Mouse (Mus musculus) kidney, embryonic 15.5 days (tissue): Measurements from ENCODE around the gene Slc25a39. TPM values are rescaled to one million over a fixed set of nuclear protein-coding genes. Genes with fewer than 3 reads are reported as not detected.
"Not testable (repeated sequence)": the region's sequence is repeated elsewhere in the genome, so short reads cannot be mapped to it uniquely, and the experiment has no call there.

Experiments
- ATAC-seq: fragments of 200-750 bp; cut with Nextera tagmentation; replicated peaks from 2 replicates; pipeline ENCODE4 v1.8.0; 2017; ENCODE audit warnings: moderate TSS enrichment; ENCODE audit not compliant: low FRiP score
- H3K27ac ChIP-seq: fragments of 300-500 bp; sonication (generic); 2 replicates; pipeline ENCODE4 v1.5.1; 2015; ENCODE audit warnings: mild to moderate bottlenecking, inconsistent platforms
- H3K27me3 ChIP-seq: fragments of 300-500 bp; sonication (generic); 2 replicates; pipeline ENCODE4 v1.6.1; 2015; ENCODE audit warnings: inconsistent platforms
- H3K36me3 ChIP-seq: fragments of 300-500 bp; sonication (generic); 2 replicates; pipeline ENCODE4 v1.6.1; 2015; ENCODE audit warnings: inconsistent platforms
- H3K4me1 ChIP-seq: fragments of 300-500 bp; sonication (generic); 2 replicates; pipeline ENCODE4 v1.6.1; 2015; ENCODE audit warnings: inconsistent platforms
- H3K4me2 ChIP-seq: fragments of 300-500 bp; sonication (generic); 2 replicates; pipeline ENCODE4 v1.6.1; 2015; ENCODE audit warnings: moderate library complexity, mild to moderate bottlenecking, inconsistent platforms
- H3K4me3 ChIP-seq: fragments of 300-500 bp; sonication (generic); replicated peaks from 2 replicates; pipeline ENCODE4 v1.5.1; 2015; ENCODE audit warnings: mild to moderate bottlenecking, inconsistent platforms
- H3K9ac ChIP-seq: fragments of 300-500 bp; sonication (generic); 2 replicates; pipeline ENCODE4 v1.6.1; 2015; ENCODE audit warnings: mild to moderate bottlenecking, inconsistent platforms
- H3K9me3 ChIP-seq: fragments of 300-500 bp; sonication (generic); replicated peaks from 2 replicates; pipeline ENCODE4 v1.6.1; 2016; ENCODE audit warnings: inconsistent platforms
- WGBS: fragments of 180-500 bp; shearing (Covaris S2); methylation state at CpG from one replicate; pipeline ENCODE4 v1.1.7; 2015; ENCODE audit warnings: mixed read lengths; 5-methylcytosine and 5-hydroxymethylcytosine counted together
- polyA plus RNA-seq: library from polyadenylated mRNA; unstranded; fragments of >200 nt; fragmentation: Nextera tagmentation; extraction: Ambion mirVana; gene quantifications from 2 replicates; pipeline ENCODE4 v1.2.1, GENCODE M21; 2015

Slc25a39 gene
- polyA plus RNA-seq, 1 experiment from 2014 or later: 298 TPM

GRCm38 (mm10) chr11:102399107-102399506 is 8.6 kb downstream of the Slc25a39 start:
- Histone ChIP-seq H3K4me1 (peaks cover 43% of the 10 kb centered on the region), H3K36me3 (peaks cover 22% of the 10 kb centered on the region), H3K9ac (no peak overlapping the region), H3K27me3 (peaks cover 67% of the 10 kb centered on the region), H3K27ac (no peak overlapping the region), H3K9me3 (no peaks in the 10 kb centered on the region), H3K4me2 (peak overlapping the region; percentile 75), H3K4me3 (peak overlapping the region; percentile 38)
- no peak for ATAC-seq
- 8% methylated on average over 15 of the region's 15 CpGs for WGBS

DNA sequence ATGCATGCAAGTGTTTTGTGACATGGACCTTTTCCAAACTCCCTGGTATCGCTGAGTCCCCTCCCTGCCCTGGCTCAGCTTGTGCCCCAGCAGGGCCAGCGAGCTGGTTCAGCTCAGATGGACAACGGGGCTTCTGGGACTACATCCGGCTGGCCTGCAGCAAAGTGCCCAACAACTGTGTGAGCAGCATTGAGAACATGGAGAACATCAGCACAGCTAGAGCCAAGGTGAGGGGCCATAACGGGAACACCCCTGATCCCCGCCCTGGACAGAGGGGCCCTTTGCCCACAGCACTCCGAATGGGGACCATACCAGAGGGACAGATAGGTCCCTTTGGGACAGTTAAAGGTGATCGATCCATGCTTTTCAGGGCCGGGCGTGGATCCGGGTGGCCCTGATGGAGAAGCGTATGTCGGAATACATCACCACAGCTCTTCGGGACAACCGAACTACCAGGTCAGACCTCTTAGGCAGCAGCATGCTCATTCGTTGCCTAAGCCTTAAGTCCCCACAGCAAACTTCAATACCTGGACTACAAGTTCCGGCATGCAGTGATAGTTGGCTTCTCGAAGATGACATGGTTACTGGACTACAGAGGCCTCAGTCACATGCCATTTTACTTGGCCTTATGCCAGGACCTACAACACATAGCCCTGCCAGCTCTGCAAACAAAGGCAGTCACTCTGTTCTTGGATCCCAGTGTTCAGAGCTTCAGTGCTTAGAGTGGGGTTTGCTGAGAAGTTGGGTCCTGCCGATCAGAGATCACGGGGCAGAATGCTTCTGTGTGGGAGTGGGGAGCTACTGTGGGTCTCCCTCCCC is 9.5 kb downstream of the Slc25a39 start:
- Histone ChIP-seq H3K4me2 (no peak overlapping the region), H3K9me3 (no peaks in the 10 kb centered on the region), H3K9ac (0 out of 2 replicates have a peak overlapping the region, but pooled peaks have one; percentile 10), H3K4me3 (no peak overlapping the region), H3K36me3 (peaks cover 13% of the 10 kb centered on the region), H3K4me1 (peaks cover 51% of the 10 kb centered on the region), H3K27ac (no peak overlapping the region), H3K27me3 (peaks cover 73% of the 10 kb centered on the region)
- no peak for ATAC-seq
- WGBS: 78% methylated on average over 20 of the region's 20 CpGs

DNA sequence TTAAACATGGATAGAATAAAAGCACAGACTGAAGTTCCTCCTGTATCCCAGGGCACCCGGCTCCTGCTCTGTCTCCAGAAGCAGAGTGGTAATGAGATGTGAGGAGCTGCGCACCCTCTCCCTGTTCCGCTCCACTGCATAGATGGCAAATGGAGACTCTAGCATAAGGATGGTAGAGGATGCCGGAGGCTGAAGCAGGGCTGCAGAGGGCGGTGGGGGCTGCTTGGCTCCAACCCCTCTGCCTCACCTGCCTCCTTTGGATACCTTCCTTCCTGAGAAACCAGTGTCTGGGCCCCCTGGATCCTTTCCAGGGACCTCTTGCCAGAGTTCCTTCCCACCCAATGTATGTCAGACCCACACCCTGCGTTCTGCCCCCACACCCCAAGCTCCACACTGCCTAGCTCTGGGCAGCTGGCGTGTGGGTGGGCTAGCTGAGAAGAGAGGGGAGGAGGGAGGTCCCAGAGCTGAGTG is 11.0 kb downstream of the Slc25a39 start:
- Histone ChIP-seq H3K4me2 (no peak overlapping the region), H3K36me3 (no peaks in the 10 kb centered on the region), H3K27ac (no peak overlapping the region), H3K9me3 (no peaks in the 10 kb centered on the region), H3K27me3 (peaks cover 79% of the 10 kb centered on the region), H3K9ac (no peak overlapping the region), H3K4me3 (no peak overlapping the region), H3K4me1 (peaks cover 55% of the 10 kb centered on the region)
- ATAC-seq: no peak
- WGBS: 76% methylated on average over 7 of the region's 7 CpGs

- Histone ChIP-seq H3K36me3 (no peaks in the 10 kb centered on the region), H3K4me3 (no peak overlapping the region), H3K27me3 (peaks cover 79% of the 10 kb centered on the region), H3K27ac (no peak overlapping the region), H3K9me3 (no peaks in the 10 kb centered on the region), H3K9ac (no peak overlapping the region), H3K4me1 (peaks cover 55% of the 10 kb centered on the region), H3K4me2 (no peak overlapping the region)
- ATAC-seq: no peak
- whole genome bisulfite sequencing: 49% methylated on average over 6 of the region's 6 CpGs
Observed at GRCm38 (mm10) chr11:102396263-102396662, 11.5 kb downstream of the Slc25a39 start.

GRCm38 (mm10) chr11:102395250-102395649 is 12.5 kb downstream of the Slc25a39 start:
- Histone ChIP-seq H3K4me2 (no peak overlapping the region), H3K27me3 (peaks cover 70% of the 10 kb centered on the region), H3K27ac (no peak overlapping the region), H3K4me1 (peaks cover 45% of the 10 kb centered on the region), H3K36me3 (no peaks in the 10 kb centered on the region), H3K9ac (no peak overlapping the region), H3K4me3 (no peak overlapping the region), H3K9me3 (no peaks in the 10 kb centered on the region)
- WGBS: 5% methylated on average over 5 of the region's 5 CpGs
- no peak for ATAC-seq

GRCm38 (mm10) chr11:102394421-102395124 is 13.2 kb downstream of the Slc25a39 start:
- H3K4me2 ChIP-seq: peak overlapping the region; percentile 95
- peaks cover 38% of the 10 kb centered on the region for H3K4me1 ChIP-seq
- 82% methylated on average over 9 of the region's 9 CpGs for WGBS
- no peaks in the 10 kb centered on the region for H3K36me3 ChIP-seq
- no peak overlapping the region for H3K27ac ChIP-seq
- H3K9ac ChIP-seq: no peak overlapping the region
- no peaks in the 10 kb centered on the region for H3K9me3 ChIP-seq
- no peak overlapping the region for H3K4me3 ChIP-seq
- H3K27me3 ChIP-seq: peaks cover 63% of the 10 kb centered on the region
- no peak for ATAC-seq

DNA sequence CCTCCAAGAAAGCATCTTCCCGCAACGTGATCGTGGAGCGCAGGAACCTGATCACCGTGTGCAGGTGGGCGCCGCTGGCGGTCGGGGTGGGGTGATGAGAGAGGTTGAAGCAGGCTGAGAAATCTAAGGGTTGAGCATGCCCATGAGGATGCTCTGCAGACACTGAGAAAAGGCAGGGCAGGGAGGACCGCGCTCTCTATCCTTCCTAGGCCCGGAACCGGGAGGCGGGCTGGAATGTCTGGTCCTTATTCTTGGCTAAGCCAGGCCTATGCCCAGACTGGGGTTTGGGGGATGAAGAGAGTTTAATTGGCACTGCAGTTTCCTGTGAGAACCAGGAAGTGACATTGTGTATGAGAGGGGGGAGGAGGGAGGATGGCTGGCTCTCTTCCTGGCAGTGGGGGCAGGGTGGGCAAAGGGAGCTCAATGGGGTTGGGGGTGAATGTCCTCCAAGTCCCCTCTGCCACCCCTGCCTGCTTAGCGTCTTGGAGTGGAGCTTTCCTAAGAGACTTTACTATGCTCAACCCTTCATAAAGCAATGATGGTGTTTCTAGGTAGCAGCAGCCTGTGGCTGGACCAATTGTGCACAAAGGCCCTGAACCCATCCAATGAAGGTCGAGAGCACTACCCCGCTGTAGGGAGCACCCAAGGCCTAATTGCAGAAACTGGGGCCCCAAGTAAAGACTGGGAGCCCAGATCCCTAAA is 13.9 kb downstream of the Slc25a39 start:
- peaks cover 56% of the 10 kb centered on the region for H3K27me3 ChIP-seq
- H3K4me3 ChIP-seq: peak overlapping the region; percentile 47
- H3K9ac ChIP-seq: peak overlapping the region; percentile 36; the same call in 1 of the 2 replicates
- H3K27ac ChIP-seq: peak overlapping the region; percentile 27; the same call in 1 of the 2 replicates
- no peaks in the 10 kb centered on the region for H3K9me3 ChIP-seq
- 8% methylated on average over 17 of the region's 17 CpGs for WGBS
- H3K4me1 ChIP-seq: peaks cover 31% of the 10 kb centered on the region
- no peaks in the 10 kb centered on the region for H3K36me3 ChIP-seq
- H3K4me2 ChIP-seq: peak overlapping the region; percentile 95
- no peak; the same call in none of the 2 replicates for ATAC-seq

GRCm38 (mm10) chr11:102393238-102393634 is 14.5 kb downstream of the Slc25a39 start, which contains the start of gene Rundc3a:
Gene Rundc3a, plus strand, starts transcription at chr11:102393403.
- Histone ChIP-seq H3K9me3 (no peaks in the 10 kb centered on the region), H3K27me3 (peaks cover 50% of the 10 kb centered on the region), H3K27ac (peak within 1 kb of the TSS; percentile 27; the same call in 1 of the 2 replicates), H3K9ac (peak within 1 kb of the TSS; percentile 36; the same call in 1 of the 2 replicates), H3K4me2 (peak within 1 kb of the TSS; percentile 95), H3K4me3 (peak within 1 kb of the TSS; percentile 47), H3K36me3 (no peaks in the 10 kb centered on the region), H3K4me1 (peaks cover 25% of the 10 kb centered on the region)
- WGBS: under 1% methylated on average over 34 of the region's 34 CpGs
- peak; percentile 83 for ATAC-seq

DNA sequence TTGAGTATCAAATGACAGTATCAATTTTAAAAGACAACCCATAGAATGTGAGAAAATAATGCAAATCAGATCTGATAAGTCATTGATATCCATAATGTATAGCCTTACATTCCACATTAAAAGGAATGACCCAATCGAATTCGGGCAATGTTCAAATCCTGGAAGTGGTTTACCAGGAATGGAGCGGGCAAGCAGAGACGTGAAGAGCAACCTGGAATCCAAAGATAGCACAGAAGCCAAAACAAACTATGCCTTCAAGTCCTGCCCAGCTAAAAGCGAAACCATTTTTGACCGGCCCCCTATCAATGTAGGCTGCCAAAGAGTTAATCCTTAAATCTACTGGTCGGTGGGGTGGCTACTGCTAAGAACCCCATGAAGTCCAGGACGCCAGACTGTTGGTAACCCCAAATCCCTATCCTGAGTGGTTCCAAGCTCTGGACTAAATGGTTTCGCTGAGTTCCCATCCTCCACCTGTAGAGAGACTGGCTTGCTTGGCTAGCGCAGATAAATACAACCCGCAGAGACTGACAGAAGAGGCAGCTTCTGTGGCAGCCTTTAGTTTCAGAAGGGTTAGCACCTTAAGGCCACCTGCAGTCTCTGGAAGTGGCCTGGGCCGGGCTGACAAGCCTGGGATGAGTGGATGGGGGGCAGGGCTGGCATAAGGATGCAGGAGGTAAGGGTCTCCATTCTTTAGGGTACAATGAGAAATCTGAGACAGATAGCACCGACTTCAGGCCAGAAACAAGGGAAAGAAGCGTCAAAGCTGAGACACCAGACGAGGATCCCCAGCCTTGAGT is 15.1 kb downstream of the Slc25a39 start:
- 22% methylated on average over 15 of the region's 15 CpGs for WGBS
- Histone ChIP-seq H3K4me2 (peak overlapping the region; percentile 95), H3K4me3 (peak overlapping the region; percentile 47), H3K27me3 (peaks cover 44% of the 10 kb centered on the region), H3K27ac (no peak overlapping the region), H3K9me3 (no peaks in the 10 kb centered on the region), H3K36me3 (no peaks in the 10 kb centered on the region), H3K4me1 (peaks cover 25% of the 10 kb centered on the region), H3K9ac (no peak overlapping the region)
- peak; percentile 45; the same call in 1 of the 2 replicates for ATAC-seq

- ATAC-seq, H3K36me3 ChIP-seq, H3K4me2 ChIP-seq, H3K4me3 ChIP-seq, H3K9ac ChIP-seq, H3K27ac ChIP-seq, H3K9me3 ChIP-seq: not testable (repeated sequence)
- 83% methylated on average over 4 of the region's 5 CpGs for WGBS
- Histone ChIP-seq H3K4me1 (peaks cover 21% of the 10 kb centered on the region), H3K27me3 (peaks cover 16% of the 10 kb centered on the region)
Observed at GRCm38 (mm10) chr11:102389436-102389835, 18.3 kb downstream of the Slc25a39 start.

GRCm38 (mm10) chr11:102386121-102386520 is 21.6 kb downstream of the Slc25a39 start:
- H3K27me3 ChIP-seq: no peaks in the 10 kb centered on the region
- WGBS: 57% methylated on average over 5 of the region's 5 CpGs
- H3K4me3 ChIP-seq: no peak overlapping the region
- H3K9ac ChIP-seq: no peak overlapping the region
- no peak overlapping the region for H3K27ac ChIP-seq
- H3K9me3 ChIP-seq: no peaks in the 10 kb centered on the region
- H3K4me2 ChIP-seq: no peak overlapping the region
- no peak for ATAC-seq
- H3K36me3 ChIP-seq: no peaks in the 10 kb centered on the region
- H3K4me1 ChIP-seq: no peaks in the 10 kb centered on the region
